Mouse (Mus musculus) urinary bladder, adult 18-20 months (tissue): ENCODE data around the gene Znfx1.

Experiments used
- DNase-seq, 2 experiments: peaks; one replicate each; pipeline ENCODE4 v3.0.0; 2022; ENCODE audit warnings: low spot score in 2 of 2, mixed read lengths in 2 of 2

Gene Znfx1

GRCm38 (mm10) chr2:167062965-167063880 is at the start of gene Znfx1:
Znfx1 (minus strand) TSS chr2:167063015.
- peak; percentile 94 to 97 for DNase-seq

DNA sequence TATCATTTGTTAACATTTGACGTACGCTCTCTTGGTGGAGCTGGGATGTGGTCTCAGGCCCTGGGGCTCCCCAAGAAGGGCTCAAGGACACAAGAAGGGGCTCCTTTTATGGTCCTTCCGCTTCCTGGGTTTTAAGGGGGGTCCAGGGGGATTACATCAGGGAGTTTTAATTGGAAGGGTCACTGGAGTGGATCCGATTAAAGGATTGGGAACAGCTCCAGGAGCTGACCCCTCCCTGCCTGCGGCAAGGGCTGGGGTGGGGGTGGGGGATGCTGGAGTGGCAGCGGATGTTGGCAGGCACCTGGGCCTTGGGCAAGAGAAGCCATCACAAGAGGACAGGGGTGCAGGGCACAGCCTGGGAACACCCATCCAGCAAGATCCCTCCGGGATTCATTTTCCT is 49.4 kb upstream of the Znfx1 start:
- DNase-seq, result no peak

GRCm38 (mm10) chr2:167109506-167109905 is 46.7 kb upstream of the Znfx1 start:
- DNase-seq, result no peak

GRCm38 (mm10) chr2:167103546-167103945 is 40.7 kb upstream of the Znfx1 start:
- DNase-seq, result no peak

- no peak for DNase-seq
Measured at GRCm38 (mm10) chr2:167101743-167102441, 39.1 kb upstream of the Znfx1 start.

- no peak for DNase-seq
Measured at GRCm38 (mm10) chr2:167094688-167095087, 31.9 kb upstream of the Znfx1 start.

- no peak for DNase-seq
Measured at GRCm38 (mm10) chr2:167093171-167093900, 30.5 kb upstream of the Znfx1 start.

- no peak for DNase-seq
Measured at GRCm38 (mm10) chr2:167090271-167090670, 27.5 kb upstream of the Znfx1 start.

- DNase-seq, result no peak
Measured at GRCm38 (mm10) chr2:167086836-167087235, 24.0 kb upstream of the Znfx1 start.

- DNase-seq, result no peak
Measured at GRCm38 (mm10) chr2:167086092-167086491, 23.3 kb upstream of the Znfx1 start.

GRCm38 (mm10) chr2:167081639-167082038 is 18.8 kb upstream of the Znfx1 start:
- no peak for DNase-seq

DNA sequence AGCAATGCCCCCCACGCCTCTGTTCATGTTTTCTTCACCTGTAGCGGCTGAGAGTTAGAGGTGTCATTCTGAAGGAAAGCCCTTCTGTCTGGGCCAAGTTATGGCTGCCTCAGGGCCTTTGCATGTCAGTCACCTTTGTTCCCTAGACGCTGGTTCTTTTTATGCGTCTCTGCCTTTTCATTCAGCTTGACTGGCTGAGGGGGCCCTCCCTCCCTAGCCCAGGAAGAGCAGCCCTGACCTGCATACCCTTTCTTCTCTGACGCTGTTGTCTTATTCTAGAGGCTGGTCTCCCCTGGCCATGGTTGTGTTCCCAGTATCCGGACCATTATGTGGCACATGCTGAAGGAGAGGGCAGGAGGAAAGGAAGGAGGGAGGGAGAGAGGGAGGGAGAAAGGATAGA is 18.3 kb upstream of the Znfx1 start:
- DNase-seq, result no peak

DNA sequence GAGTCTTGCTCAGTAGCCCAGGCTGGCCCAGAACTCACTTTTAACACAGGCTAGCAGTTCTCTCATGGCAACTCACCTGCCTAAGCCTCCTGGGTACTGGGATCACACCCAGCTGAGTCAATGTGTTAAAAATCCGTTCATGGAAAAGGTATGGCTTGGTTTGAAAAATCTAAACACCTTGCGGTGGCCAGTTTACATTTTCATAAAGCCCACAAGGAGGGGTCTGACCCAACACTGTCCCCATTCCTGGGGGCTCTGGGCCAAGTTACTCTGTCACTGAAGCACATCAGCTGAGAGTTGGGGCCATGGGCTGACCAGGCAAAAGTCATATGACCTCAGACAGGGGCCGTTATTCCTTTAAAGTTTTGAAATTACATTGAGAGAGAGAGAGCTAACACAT is 17.6 kb upstream of the Znfx1 start:
- no peak for DNase-seq

- no peak for DNase-seq
Measured at GRCm38 (mm10) chr2:167079535-167080257, 16.9 kb upstream of the Znfx1 start.

- no peak for DNase-seq
Measured at GRCm38 (mm10) chr2:167078931-167079495, 16.2 kb upstream of the Znfx1 start.

- DNase-seq, result no peak
Measured at GRCm38 (mm10) chr2:167078486-167078885, 15.7 kb upstream of the Znfx1 start.

DNA sequence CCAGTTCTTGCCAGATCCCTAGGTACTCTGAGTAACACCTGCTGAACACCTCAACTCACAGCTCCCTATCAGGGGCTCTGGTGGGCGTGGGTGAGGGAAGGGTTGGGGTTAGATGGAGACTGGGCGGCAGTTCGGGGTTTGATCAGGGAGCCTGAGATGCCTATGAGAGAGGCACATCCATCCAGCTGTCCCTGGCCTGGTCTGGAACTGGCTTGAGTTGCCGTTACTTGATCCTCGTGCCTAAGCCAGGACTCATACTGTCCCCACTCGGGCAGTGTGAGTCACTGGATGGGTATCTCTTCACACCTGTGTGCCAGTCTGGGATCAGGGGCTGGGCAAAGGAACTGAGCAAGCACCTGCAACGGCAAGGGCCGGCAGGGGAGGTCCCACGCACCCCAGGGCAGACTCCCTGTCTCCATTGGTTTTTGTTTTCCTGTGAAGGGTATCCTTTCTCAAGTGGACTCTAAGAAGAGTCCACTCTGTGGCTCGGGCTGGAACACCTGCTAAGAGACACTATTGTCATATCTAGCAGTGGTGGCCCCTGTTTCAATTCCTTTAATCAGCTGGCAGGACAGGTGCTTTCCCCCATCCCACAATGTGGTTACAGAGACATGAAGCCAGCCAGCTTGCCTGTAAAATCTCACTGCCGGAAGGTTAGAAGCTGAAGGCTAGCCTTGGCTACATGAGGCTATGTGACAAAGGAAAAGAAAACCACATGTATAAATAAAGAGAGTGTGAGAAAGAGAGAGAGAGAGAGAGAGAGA is 14.6 kb upstream of the Znfx1 start:
- no peak for DNase-seq

DNA sequence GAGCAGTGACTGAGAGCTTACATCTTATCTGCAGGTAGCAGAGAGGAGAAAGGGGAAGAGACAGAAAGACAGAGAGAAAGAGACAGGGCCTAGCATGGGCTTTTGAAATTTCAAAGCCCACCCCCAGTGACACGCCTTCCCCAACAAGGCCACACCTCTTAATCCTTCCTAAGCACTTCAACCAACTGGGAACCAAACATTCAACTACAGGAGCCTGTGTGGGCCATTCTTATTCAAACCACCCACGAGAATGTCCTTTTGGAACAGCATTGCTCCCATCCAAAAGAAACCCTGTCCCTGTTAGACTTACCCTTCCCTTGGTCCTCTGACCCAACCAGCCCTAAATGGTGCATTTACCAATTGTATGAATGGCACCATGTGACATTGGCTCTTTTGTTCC is 13.9 kb upstream of the Znfx1 start:
- no peak for DNase-seq

GRCm38 (mm10) chr2:167076352-167076751 is 13.5 kb upstream of the Znfx1 start:
- DNase-seq, result no peak

DNA sequence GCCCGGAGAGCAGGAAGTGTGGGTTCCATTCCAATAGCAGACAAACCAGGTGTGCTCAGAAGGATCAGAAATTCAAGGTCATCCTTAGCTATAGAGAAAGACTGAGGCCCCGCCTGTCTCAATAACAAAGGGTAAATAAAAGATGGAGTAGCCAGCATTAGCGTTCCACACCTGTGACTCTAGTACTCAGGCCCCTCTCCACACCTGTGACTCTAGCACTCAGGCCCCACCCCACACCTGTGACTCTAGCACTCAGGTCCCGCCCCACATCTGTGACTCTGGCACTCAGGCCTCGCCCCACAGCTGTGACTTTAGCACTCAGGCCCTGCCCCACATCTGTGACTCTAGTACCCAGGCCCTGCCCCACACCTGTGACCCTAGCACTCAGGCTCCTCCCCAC is 11.8 kb upstream of the Znfx1 start:
- no peak for DNase-seq
